Mouse (Mus musculus): Measurements from ENCODE around the gene Cflar. TPM values are rescaled to one million over a fixed set of nuclear protein-coding genes. Genes with fewer than 3 reads are reported as not detected.

Cflar gene
- polyA plus RNA-seq, 1 experiment: 102 TPM

DNA sequence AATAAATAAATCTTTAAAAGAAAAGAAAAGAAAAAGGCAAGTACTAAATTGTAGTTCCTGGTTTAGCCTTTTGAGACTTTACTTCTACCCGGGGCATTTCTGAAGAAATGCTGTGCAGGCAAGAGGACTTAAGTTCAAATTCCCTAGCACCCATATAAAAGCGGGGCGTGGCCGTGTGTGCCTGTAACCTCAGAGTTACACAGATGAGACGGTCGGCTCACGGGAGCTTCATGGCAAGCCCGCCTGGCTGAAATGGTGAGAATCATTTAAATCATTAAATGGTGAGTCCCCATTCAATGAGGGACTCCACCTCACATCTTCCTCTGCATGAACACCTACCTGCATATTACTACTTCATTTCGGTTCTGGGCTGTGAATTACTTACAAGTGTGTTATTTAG lies 58.4 kb downstream of the Cflar start:
- peaks cover 15% of the 10 kb centered on the region for H3K4me1 ChIP-seq (ENCODE audit: control insufficient read depth, insufficient read depth, low read length)
- no peak overlapping the region for H3K27ac ChIP-seq (ENCODE audit: insufficient read depth, low read depth, low read length)
- H3K4me3 ChIP-seq (ENCODE audit: insufficient read depth, low read length): no peak overlapping the region
- TF ChIP-seq POLR2A (IDR thresholded peaks at IDR 0.05; ENCODE audit: borderline replicate concordance, low read depth, low read length) (no peak), CTCF (IDR thresholded peaks at IDR 0.05; ENCODE audit: low read depth, low read length) (no peak)

- peak overlapping the region; percentile 58 for H3K27ac ChIP-seq (ENCODE audit: insufficient read depth, low read depth, low read length)
- peaks cover 18% of the 10 kb centered on the region for H3K4me1 ChIP-seq (ENCODE audit: control insufficient read depth, insufficient read depth, low read length)
- no peak overlapping the region for H3K4me3 ChIP-seq (ENCODE audit: insufficient read depth, low read length)
- TF ChIP-seq CTCF (IDR thresholded peaks at IDR 0.05; ENCODE audit: low read depth, low read length) (peak; percentile 39; the same call in 1 of the 2 replicates), POLR2A (IDR thresholded peaks at IDR 0.05; ENCODE audit: borderline replicate concordance, low read depth, low read length) (no peak)
Measured at GRCm38 (mm10) chr1:58770111-58770720, 58.9 kb downstream of the Cflar start.

GRCm38 (mm10) chr1:58772084-58772483 lies 60.8 kb downstream of the Cflar start:
- no peak for TF ChIP-seq CTCF (IDR thresholded peaks at IDR 0.05; ENCODE audit: low read depth, low read length)
- TF ChIP-seq POLR2A (IDR thresholded peaks at IDR 0.05; ENCODE audit: borderline replicate concordance, low read depth, low read length): no peak
- Histone ChIP-seq H3K4me3 (ENCODE audit: insufficient read depth, low read length) (no peak overlapping the region), H3K27ac (ENCODE audit: insufficient read depth, low read depth, low read length) (no peak overlapping the region), H3K4me1 (ENCODE audit: control insufficient read depth, insufficient read depth, low read length) (peaks cover 21% of the 10 kb centered on the region)

- H3K27ac ChIP-seq (ENCODE audit: insufficient read depth, low read depth, low read length): peak overlapping the region; percentile 95
- H3K4me3 ChIP-seq (ENCODE audit: insufficient read depth, low read length): no peak overlapping the region
- TF ChIP-seq POLR2A (IDR thresholded peaks at IDR 0.05; ENCODE audit: borderline replicate concordance, low read depth, low read length): no peak
- no peak for TF ChIP-seq CTCF (IDR thresholded peaks at IDR 0.05; ENCODE audit: low read depth, low read length)
- peaks cover 21% of the 10 kb centered on the region for H3K4me1 ChIP-seq (ENCODE audit: control insufficient read depth, insufficient read depth, low read length)
Measured at GRCm38 (mm10) chr1:58773280-58773679, 62.0 kb downstream of the Cflar start.

GRCm38 (mm10) chr1:58773905-58774304 lies 62.6 kb downstream of the Cflar start:
- TF ChIP-seq POLR2A (IDR thresholded peaks at IDR 0.05; ENCODE audit: borderline replicate concordance, low read depth, low read length): no peak
- TF ChIP-seq CTCF (IDR thresholded peaks at IDR 0.05; ENCODE audit: low read depth, low read length): no peak

DNA sequence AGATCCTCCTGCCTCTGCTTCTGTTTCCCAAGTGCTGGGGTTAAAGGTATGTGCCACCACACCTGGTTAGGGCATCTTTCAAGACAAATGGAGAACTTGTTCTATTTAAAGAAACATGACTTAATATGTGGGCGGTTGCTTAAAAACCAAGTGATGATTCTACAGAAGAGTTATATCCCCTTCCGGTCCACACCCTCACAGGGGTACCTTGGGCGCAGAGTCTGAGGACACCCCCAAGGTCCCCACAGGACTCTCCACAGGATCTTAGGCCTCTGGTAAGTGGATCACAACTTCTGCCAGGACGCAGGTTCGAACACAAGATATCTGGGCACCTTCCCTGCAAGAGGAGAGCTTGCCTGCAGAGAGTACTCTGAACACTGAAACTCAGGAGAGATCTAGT lies 64.1 kb downstream of the Cflar start:
- no peak for TF ChIP-seq POLR2A (IDR thresholded peaks at IDR 0.05; ENCODE audit: borderline replicate concordance, low read depth, low read length)
- TF ChIP-seq CTCF (IDR thresholded peaks at IDR 0.05; ENCODE audit: low read depth, low read length): no peak
- Histone ChIP-seq H3K4me1 (ENCODE audit: control insufficient read depth, insufficient read depth, low read length) (peaks cover 20% of the 10 kb centered on the region), H3K4me3 (ENCODE audit: insufficient read depth, low read length) (no peak overlapping the region), H3K27ac (ENCODE audit: insufficient read depth, low read depth, low read length) (no peak overlapping the region)

More at GRCm38 (mm10) chr1:58773905-58774304, 62.6 kb downstream of the Cflar start:
- peak overlapping the region; percentile 95 for H3K27ac ChIP-seq (ENCODE audit: insufficient read depth, low read depth, low read length)
- no peak overlapping the region for H3K4me3 ChIP-seq (ENCODE audit: insufficient read depth, low read length)
- H3K4me1 ChIP-seq (ENCODE audit: control insufficient read depth, insufficient read depth, low read length): peaks cover 21% of the 10 kb centered on the region

- no peak overlapping the region for H3K27ac ChIP-seq (ENCODE audit: insufficient read depth, low read depth, low read length)
- peaks cover 18% of the 10 kb centered on the region for H3K4me1 ChIP-seq (ENCODE audit: control insufficient read depth, insufficient read depth, low read length)
- TF ChIP-seq POLR2A (IDR thresholded peaks at IDR 0.05; ENCODE audit: borderline replicate concordance, low read depth, low read length) (no peak), CTCF (IDR thresholded peaks at IDR 0.05; ENCODE audit: low read depth, low read length) (no peak)
- H3K4me3 ChIP-seq (ENCODE audit: insufficient read depth, low read length): no peak overlapping the region
Measured at GRCm38 (mm10) chr1:58777583-58777982, 66.3 kb downstream of the Cflar start.

GRCm38 (mm10) chr1:58778226-58778625 lies 66.9 kb downstream of the Cflar start:
- H3K4me3 ChIP-seq (ENCODE audit: insufficient read depth, low read length): no peak overlapping the region
- H3K4me1 ChIP-seq (ENCODE audit: control insufficient read depth, insufficient read depth, low read length): peaks cover 16% of the 10 kb centered on the region
- no peak for TF ChIP-seq CTCF (IDR thresholded peaks at IDR 0.05; ENCODE audit: low read depth, low read length)
- no peak for TF ChIP-seq POLR2A (IDR thresholded peaks at IDR 0.05; ENCODE audit: borderline replicate concordance, low read depth, low read length)
- no peak overlapping the region for H3K27ac ChIP-seq (ENCODE audit: insufficient read depth, low read depth, low read length)

- Histone ChIP-seq H3K4me1 (ENCODE audit: control insufficient read depth, insufficient read depth, low read length) (no peaks in the 10 kb centered on the region), H3K4me3 (ENCODE audit: insufficient read depth, low read length) (no peak overlapping the region), H3K27ac (ENCODE audit: insufficient read depth, low read depth, low read length) (no peak overlapping the region)
- TF ChIP-seq POLR2A (IDR thresholded peaks at IDR 0.05; ENCODE audit: borderline replicate concordance, low read depth, low read length): no peak
- no peak for TF ChIP-seq CTCF (IDR thresholded peaks at IDR 0.05; ENCODE audit: low read depth, low read length)
Measured at GRCm38 (mm10) chr1:58786276-58786675, 75.0 kb downstream of the Cflar start.

DNA sequence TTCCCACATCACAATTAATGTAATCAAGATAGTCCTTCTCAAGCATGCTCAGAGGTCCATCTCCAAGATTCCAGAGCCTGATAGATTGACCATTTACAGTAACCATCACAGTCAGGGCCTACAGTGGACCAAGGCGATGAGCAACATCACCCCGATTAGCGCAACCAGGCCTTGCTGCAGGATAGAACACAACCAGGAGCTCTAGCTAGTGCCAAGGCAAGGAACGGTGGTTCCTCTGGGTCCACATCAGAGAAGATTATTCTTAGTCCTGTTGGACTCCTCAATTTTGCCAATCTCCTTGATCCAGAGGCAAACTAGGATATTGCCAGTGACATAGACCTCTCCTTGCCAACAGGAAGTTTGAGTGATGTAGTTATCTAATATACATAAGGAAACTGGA lies 77.1 kb downstream of the Cflar start:
- TF ChIP-seq CTCF (IDR thresholded peaks at IDR 0.05; ENCODE audit: low read depth, low read length) (no peak), POLR2A (IDR thresholded peaks at IDR 0.05; ENCODE audit: borderline replicate concordance, low read depth, low read length) (no peak)
- H3K4me3 ChIP-seq (ENCODE audit: insufficient read depth, low read length): no peak overlapping the region
- no peak overlapping the region for H3K27ac ChIP-seq (ENCODE audit: insufficient read depth, low read depth, low read length)
- H3K4me1 ChIP-seq (ENCODE audit: control insufficient read depth, insufficient read depth, low read length): no peaks in the 10 kb centered on the region

All from bone marrow macrophage, adult 2 months (primary cell).